Mouse (Mus musculus) small intestine, adult 2 months (tissue): ENCODE results near the gene Cd2ap. TPM values are rescaled to one million over a fixed set of nuclear protein-coding genes. Genes with fewer than 3 reads are reported as not detected.

Source experiments
- H3K27ac ChIP-seq: fragments of 200-500 bp; 2 replicates; pipeline ENCODE4 v1.5.1; 2012; ENCODE audit warnings: low read depth, low read length, control low read depth, inconsistent platforms; ENCODE audit not compliant: insufficient read depth
- H3K27me3 ChIP-seq: fragments of 200-500 bp; 2 replicates; pipeline ENCODE4 v1.6.1; 2012; ENCODE audit warnings: mild to moderate bottlenecking, moderate library complexity, low read length, inconsistent platforms; ENCODE audit not compliant: control insufficient read depth, insufficient read depth
- H3K36me3 ChIP-seq: fragments of 200-500 bp; 2 replicates; pipeline ENCODE4 v1.6.1; 2012; ENCODE audit warnings: mild to moderate bottlenecking, low read length, control low read depth, inconsistent platforms; ENCODE audit not compliant: control insufficient read depth, insufficient read depth
- H3K4me1 ChIP-seq: fragments of 200-500 bp; 2 replicates; pipeline ENCODE4 v1.6.1; 2012; ENCODE audit warnings: low read length, inconsistent platforms, mixed read lengths; ENCODE audit not compliant: control insufficient read depth, insufficient read depth, insufficient read length
- H3K4me3 ChIP-seq: fragments of 200-500 bp; 2 replicates; pipeline ENCODE4 v1.5.1; 2012; ENCODE audit warnings: low read depth, mild to moderate bottlenecking, control low read depth, inconsistent platforms, low read length, moderate library complexity
- CTCF ChIP-seq: fragments of 200-500 bp; IDR thresholded peaks from 2 replicates; pipeline ENCODE4 v1.5.1; 2012; ENCODE audit warnings: low read depth, mild to moderate bottlenecking, control low read depth, inconsistent platforms, low read length, moderate library complexity, mixed read lengths; ENCODE audit not compliant: insufficient replicate concordance, insufficient read length; ENCODE audit errors: extremely low read depth
- POLR2A ChIP-seq: fragments of 200-500 bp; IDR thresholded peaks from 2 replicates; pipeline ENCODE4 v1.6.1; 2012; ENCODE audit warnings: low read depth, mild to moderate bottlenecking, control low read depth, inconsistent platforms, low read length, moderate library complexity
- WGBS: fragments of 180-500 bp; shearing (Covaris S2); methylation state at CpG from one replicate; pipeline ENCODE4 v1.1.7; 2018; 5-methylcytosine and 5-hydroxymethylcytosine counted together
- polyA plus RNA-seq: library from polyadenylated mRNA; depleted of rRNA; stranded (reverse); fragments of >200 nt; gene quantifications from 2 replicates; pipeline ENCODE4 v1.2.3, GENCODE M21; 2012

Cd2ap gene
- polyA plus RNA-seq, 1 experiment: 17.9 TPM

DNA sequence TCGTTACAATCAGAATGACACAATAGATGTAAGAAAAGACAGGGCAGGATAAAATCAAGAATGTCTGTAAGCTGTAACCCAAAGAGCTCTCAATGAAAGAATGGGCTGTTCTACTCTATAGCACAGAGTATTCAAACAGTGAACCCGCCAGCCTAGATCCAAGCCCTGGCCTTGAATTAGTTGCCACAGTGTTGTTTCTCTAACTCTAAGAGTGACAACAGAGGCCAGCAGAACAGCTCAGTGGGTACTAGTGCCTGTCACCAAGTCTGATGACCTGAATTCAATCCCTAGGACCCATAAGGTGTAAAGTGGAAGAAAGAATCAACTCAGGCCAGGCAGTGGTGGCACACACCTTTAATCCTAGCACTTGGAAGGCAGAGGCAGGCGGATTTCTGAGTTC is 13.3 kb downstream of the Cd2ap start:
- WGBS: 83% methylated on average over 3 of the region's 3 CpGs
- H3K27me3 ChIP-seq: no peaks in the 10 kb centered on the region
- peaks cover 2% of the 10 kb centered on the region; the same call in 1 of the 2 replicates for H3K36me3 ChIP-seq
- no peak overlapping the region for H3K4me3 ChIP-seq
- no peak overlapping the region for H3K27ac ChIP-seq
- TF ChIP-seq CTCF (no peak), POLR2A (no peak)
- H3K4me1 ChIP-seq: peaks cover 2% of the 10 kb centered on the region

DNA sequence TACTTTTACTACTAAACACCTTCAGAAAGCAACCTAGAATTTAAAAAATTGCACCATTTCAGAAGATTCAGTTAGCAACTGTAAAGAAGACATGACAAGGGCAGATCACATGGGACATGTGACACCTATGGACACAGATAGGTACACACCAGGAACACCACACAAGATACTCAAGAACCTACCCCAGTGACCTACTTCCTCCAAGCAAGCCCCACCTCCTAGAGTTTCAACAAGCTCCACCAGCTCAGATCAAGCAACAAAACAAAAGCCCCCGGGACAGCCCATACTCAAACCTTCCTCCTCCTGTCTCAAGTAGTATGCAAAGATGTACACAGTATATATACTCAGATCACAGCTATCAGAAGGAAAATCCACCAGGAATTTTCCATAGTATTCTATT is 16.1 kb downstream of the Cd2ap start:
- no peak overlapping the region for H3K27ac ChIP-seq
- TF ChIP-seq CTCF (no peak), POLR2A (no peak)
- no peaks in the 10 kb centered on the region; the same call in none of the 2 replicates for H3K4me1 ChIP-seq
- 74% methylated on average over 1 of the region's 1 CpGs for WGBS
- no peaks in the 10 kb centered on the region for H3K27me3 ChIP-seq
- no peak overlapping the region for H3K4me3 ChIP-seq
- H3K36me3 ChIP-seq: peaks cover 2% of the 10 kb centered on the region; the same call in 1 of the 2 replicates

DNA sequence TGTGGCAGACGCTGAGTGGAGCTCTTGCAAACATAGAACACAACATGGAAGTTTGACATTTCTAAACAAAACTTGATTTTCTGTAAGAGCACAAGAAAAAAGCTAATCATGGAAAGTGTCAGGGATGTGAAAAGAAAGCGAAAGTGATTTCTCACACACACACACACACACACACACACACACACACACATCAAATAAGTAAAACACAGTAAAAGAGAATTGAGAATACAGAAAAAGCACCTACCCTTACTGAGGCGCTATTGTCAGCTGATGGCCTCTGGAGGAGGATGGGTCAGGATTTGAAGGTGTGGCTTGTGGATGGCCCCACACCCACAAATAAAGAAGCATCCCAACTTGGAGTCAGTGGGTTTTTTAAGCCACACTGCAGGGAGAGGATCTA is 19.0 kb downstream of the Cd2ap start:
- no peak overlapping the region for H3K27ac ChIP-seq
- H3K36me3 ChIP-seq: peaks cover 2% of the 10 kb centered on the region; the same call in 1 of the 2 replicates
- H3K27me3 ChIP-seq: no peaks in the 10 kb centered on the region
- WGBS: 71% methylated on average over 3 of the region's 3 CpGs
- H3K4me3 ChIP-seq: no peak overlapping the region
- no peak for TF ChIP-seq POLR2A
- TF ChIP-seq CTCF: no peak
- no peaks in the 10 kb centered on the region; the same call in 1 of the 2 replicates for H3K4me1 ChIP-seq

DNA sequence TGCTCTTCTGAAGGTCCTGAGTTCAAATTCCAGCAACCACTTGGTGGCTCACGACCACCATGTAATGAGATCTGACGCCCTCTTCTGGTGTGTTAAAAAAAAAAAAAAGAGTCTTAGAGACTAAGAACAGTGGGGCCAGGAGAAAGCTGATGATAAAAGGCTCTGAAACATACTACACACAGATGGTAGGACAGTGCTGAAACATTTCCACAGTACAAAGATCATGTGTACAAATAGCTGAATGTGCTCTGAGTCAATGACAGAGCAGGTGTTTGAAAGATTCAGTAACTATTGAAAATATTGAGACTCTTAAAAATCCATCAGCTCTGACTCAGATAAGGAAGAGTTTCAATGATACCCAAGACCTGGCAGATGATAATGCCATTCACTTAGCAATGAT is 29.4 kb downstream of the Cd2ap start:
- H3K4me3 ChIP-seq: no peak overlapping the region
- no peak overlapping the region for H3K27ac ChIP-seq
- 66% methylated on average over 2 of the region's 2 CpGs for WGBS
- H3K27me3 ChIP-seq: no peaks in the 10 kb centered on the region
- TF ChIP-seq CTCF (no peak), POLR2A (no peak)
- peaks cover 16% of the 10 kb centered on the region for H3K36me3 ChIP-seq
- no peaks in the 10 kb centered on the region; the same call in 1 of the 2 replicates for H3K4me1 ChIP-seq

DNA sequence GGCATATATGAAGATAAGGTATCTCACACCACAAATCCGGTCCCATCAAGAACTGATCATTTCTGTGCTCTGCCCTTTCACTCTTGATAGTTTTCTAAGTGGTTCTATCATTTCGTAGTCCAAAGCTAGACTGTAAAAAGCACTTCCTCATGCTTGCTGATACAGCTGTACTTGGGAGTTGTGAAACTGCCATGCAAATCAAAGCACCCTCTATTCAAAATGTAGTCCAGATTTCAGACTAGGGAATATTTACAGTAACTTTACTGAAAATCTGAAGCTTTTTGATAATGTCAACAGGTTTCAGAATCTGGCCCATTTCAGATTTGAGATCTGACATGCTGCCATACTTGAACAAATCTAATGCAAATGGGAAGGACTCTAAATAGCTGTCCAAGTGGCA is 39.3 kb downstream of the Cd2ap start:
- Histone ChIP-seq H3K36me3 (peaks cover 36% of the 10 kb centered on the region), H3K4me3 (no peak overlapping the region), H3K27ac (no peak overlapping the region), H3K4me1 (0 out of 2 replicates have a peak, but pooled peaks cover 2% of the 10 kb centered on the region), H3K27me3 (no peaks in the 10 kb centered on the region)
- 44% methylated on average over 2 of the region's 2 CpGs for WGBS
- TF ChIP-seq CTCF (no peak), POLR2A (no peak)

DNA sequence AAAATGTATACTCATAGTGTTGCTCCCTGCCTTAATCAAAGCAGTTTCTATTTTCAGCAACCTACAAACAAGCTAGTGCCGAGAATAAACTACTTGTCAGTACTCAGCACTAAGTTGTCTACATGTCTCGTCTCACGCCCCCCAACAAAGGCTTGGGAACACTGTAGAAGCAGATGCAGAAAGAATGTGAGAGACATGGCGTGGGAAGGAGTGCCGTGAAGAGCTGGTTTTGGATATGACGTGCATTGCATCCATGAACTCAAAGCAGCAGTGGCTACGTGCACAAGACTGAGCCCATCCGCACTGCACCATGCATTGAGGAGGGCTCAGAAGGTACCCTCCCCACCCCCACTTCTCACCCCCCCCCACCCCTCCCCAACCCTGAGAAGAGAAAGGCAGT is 53.7 kb downstream of the Cd2ap start:
- 95% methylated on average over 8 of the region's 8 CpGs for WGBS
- Histone ChIP-seq H3K27me3 (no peaks in the 10 kb centered on the region), H3K4me3 (no peak overlapping the region), H3K4me1 (no peaks in the 10 kb centered on the region), H3K27ac (no peak overlapping the region), H3K36me3 (peaks cover 49% of the 10 kb centered on the region)
- TF ChIP-seq POLR2A: no peak
- TF ChIP-seq CTCF: no peak

DNA sequence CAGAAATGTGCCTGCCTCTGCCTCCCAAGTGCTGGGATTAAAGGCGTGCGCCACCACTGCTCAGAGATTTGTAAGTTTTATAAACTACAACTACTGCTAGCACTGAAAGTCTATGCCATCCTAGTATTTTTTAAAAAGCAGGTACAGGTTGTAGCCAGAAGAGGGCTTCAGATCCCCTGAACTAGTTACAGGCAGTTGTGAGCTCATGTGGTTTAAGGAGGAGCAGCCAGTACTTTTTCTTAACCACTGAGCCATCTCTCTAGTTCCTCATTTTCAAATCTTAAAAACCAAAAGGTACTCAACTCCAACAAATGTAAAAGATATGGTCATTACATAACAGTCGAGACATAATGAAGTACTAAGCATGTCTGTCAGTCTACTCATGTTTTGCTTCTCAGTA is 61.1 kb downstream of the Cd2ap start:
- WGBS: 91% methylated on average over 3 of the region's 3 CpGs
- Histone ChIP-seq H3K27ac (no peak overlapping the region), H3K36me3 (peaks cover 40% of the 10 kb centered on the region), H3K27me3 (no peaks in the 10 kb centered on the region), H3K4me3 (no peak overlapping the region), H3K4me1 (no peaks in the 10 kb centered on the region)
- no peak for TF ChIP-seq POLR2A
- no peak for TF ChIP-seq CTCF
